Mouse (Mus musculus) heart, postnatal 25 days (tissue): ENCODE results near the gene Ank3. TPM values are rescaled to one million over a fixed set of nuclear protein-coding genes. Genes with fewer than 3 reads are reported as not detected.

ENCODE experiments used
- DNase-seq: peaks from one replicate; pipeline ENCODE4 v3.0.0; 2022; ENCODE audit warnings: low spot score
- intact Hi-C: fragments of 180-260 bp; cut with DNase I; formaldehyde crosslinking; loops from one replicate; pipeline ENCODE4 v1.15.1; 2025
- total RNA-seq, 2 experiments: library from RNA; stranded (reverse); gene quantifications; 2 replicates each; pipeline ENCODE4 v1.2.3; 2021

Ank3 gene
- total RNA-seq, 2 experiments from 2014 or later = 77.8 to 89.0 TPM

DNA sequence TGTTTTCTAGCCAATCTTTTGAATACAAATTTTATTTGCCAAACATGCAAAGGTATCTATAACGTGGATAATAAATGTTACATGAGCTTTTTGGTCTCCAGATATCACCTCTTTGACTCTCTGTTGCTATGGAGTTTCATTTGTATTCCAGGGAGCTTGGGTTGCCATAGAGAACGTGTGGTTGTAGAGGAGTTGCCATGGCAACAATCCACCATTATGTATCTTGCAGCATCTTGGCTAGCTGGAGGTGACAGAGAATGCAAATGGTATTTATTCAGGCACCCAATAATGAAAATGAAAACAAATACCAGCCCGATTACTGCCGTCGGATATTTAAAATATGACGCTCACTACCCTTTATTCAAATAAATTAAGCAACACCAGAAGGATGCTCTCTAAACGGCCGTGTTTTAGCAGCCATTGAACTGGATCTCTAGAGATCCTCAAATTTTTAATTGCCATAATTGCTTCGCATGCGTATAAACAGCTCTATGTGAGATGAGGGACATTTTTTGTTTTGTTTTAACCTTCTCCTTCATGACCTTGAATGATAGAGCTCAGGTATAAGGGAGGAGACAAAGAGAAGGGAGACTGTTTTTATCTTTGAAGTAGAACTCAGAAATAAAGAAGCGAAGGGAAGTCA is 67.1 kb downstream of the Ank3 start:
- DNase-seq = no peak
- intact Hi-C loops = no loop called here

DNA sequence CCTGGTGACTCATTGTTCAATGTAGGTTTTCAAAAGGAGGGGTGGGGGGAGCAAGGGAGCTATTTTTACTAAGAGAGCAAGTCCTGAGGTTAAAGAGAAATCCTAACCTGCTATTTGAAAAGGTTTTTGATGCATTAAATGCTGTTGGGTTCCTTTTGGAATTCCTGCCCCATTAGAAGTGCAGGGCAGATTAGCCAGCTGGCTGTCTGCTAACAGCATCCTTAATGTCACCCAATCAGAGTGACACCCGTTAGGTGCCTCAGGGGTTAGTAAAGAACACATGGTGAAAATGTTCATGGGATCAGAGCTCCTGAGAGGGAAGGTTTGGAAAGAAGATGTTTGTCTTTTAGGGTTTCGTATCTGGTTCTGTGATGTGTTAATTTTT is 67.6 kb downstream of the Ank3 start:
- intact Hi-C loops = no loop called here
- no peak for DNase-seq

DNA sequence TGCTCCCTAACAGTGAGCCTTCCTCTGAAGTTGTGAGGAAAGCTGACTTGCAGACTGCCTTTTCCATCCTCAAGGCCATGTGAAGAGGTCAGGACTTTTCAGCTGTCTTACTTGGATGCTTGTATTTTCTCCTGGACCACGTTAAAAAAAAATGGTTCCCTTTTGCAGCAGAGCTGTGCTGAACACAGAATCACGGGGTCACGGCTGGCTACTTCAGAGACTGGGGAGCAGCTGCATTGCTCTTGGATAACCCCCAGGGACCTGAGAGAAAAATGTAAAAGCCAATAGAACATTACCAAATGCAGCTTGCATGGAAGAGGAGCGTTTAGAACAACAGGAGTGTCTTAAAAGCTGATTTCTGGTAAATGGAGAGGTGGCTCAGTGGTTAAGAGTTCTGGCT is 68.0 kb downstream of the Ank3 start:
- no peak for DNase-seq
- intact Hi-C loops = no loop called here

DNA sequence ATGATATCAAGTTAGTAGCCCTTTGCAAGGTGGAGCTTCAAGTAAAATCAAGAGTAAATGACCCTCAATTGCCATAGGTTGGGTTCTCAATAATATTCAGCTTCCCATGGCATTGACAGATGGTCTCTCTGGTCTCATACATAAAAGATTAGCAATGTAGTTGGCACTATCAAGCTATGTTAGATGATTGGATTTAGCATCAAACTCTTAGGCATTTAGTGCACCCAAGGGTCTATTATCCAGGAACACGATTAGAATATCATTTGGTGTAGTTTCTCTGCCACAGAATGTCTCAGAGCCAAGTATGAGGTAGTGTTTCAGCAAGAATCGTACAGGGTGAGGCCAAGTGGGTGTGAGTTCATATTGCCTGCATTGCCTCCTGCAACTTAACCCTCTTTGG is 68.6 kb downstream of the Ank3 start:
- DNase-seq = no peak
- intact Hi-C loops = no loop called here

DNA sequence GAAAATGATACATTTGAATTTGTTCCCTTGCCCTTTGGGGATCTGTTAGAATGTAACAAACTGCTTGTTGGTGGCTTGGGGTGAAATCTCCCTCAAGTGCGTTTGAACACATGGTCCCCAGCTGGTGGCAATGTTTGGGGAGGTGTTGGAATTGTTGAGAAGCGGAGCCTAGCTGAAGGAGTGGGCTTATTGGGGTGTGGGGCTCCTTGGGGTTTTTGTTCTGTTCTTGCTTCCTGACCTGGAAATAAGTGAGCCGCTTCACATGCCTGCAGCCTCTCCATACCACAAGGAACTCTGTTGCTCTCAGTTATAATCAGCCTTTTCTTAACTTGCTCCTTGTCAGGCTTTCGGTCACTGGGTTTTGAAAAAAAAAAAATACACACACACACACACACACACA is 73.3 kb downstream of the Ank3 start:
- DNase-seq = no peak
- intact Hi-C loops = no loop called here

DNA sequence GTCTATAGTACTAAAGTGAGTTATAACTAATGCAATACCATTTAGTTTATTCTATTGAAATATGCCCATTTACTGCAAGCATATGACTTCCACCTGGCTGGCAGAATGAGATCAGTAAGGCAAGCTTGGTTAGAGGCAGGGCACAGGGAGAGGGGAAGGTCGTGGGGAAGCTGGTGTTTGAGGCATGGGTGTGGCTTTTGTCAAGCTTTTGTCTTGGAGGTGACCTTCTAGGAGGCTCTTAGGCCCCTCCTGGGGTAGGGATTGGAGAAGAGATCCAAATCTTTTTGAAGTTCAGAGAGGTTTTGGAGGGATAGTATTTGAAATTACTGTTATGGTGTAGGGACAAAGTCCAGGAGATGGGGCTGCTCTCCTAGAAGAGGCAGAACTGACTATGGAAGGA is 78.3 kb downstream of the Ank3 start:
- intact Hi-C loops = no loop called here
- no peak for DNase-seq

DNA sequence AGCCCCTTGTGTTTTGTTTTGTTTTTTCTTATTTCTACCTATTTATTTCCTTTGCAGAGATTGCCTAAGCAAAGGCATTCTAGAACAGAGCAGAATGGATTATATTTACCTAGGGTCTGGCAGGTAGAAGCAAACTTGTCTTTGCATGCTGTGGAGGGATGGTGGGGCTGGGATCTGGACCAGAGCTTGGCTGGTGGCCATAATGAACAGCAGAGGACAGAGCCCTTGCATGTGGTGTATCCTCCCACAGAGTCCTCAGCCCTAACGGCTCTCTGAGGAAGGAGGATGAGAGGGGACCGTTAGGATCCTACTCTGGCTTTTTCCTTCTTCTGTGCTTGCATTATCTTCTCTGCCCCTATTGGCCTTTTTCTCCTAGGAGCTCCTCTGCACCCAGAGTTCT is 79.1 kb downstream of the Ank3 start:
- intact Hi-C loops = no loop called here
- DNase-seq = no peak

DNA sequence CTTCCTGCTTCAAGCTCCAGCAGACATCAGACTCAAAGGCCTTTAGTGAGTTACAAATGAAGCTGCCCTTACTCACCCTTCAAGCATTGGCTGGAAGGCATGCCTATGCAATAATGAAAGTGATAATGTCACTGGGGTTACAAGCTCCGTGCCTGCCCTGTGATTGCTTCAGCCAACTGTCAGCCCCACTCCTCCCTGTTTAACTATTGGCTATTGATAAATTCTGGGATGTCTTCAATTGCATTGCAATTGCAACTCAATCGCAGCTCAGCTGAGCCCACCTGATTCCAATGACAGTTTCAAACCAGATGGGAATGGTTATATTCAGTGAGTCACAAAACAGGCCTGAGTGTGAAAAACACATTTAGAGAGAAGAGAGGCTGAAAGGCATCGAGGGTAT is 80.3 kb downstream of the Ank3 start:
- intact Hi-C loops = no loop called here
- DNase-seq = no peak

DNA sequence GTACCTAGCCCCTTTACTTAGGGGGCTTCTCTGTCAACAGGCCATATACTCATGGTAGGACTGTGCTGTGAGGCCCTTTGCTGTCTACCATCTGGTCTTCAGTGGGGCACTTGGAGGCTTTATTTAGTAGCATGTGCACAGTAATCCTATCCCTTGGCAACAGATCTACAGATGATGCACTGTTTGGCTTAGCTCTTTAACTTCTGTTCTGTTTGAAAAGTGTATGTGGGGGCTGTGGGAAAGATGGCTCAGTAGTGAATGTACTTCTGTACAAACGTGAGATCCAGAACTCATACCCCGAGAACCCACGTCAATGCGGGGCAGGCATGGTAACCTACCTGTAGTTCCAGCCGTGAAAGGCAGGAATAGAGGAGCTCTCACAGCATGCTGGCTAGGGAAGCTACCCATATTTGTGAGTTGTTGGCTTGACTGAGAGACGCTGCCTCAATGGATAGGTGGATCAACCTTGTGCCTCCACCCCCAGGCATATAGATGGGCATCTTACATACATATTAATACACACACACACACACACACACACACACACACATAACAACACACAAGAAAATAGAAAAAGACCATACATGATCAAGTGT is 86.7 kb downstream of the Ank3 start:
- intact Hi-C loops = no loop called here
- no peak for DNase-seq

DNA sequence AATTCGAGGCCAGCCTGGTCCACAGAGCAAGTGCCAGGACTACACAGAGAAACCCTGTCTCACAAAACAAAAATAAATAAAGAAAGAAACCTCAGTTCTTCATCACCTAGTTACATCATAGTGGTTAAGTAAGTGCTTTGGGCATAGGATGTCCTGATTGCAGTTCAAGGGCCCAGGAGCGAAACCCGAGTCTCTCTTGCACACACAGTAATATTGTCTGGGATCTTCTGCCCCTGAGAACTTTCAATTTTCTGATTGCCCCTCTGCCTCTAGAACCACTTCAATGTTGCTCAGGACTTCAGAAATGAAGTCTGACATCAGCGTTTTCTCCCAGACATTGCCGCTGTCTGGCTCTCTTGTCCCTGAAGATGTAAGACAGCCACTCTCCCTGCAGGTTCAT is 91.6 kb downstream of the Ank3 start:
- intact Hi-C loops = no loop called here

DNA sequence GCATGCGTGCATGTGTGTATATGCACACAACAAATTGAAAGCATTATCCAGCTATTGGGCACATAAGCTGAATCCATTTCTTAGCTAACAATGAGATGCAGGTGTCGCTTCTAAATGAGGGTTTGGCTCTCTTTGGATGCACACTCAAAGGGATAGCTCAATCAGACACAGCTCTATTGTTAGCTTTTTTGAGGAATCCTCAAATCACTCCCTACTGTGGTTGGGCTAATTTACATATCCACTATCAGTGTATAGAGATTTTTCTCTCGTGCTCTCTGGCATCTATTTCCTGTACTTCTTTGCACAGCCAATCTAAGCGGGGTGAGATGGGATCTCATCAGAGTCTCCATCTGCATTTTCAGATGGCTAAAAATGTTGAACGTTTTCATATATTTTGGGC is 93.4 kb downstream of the Ank3 start:
- intact Hi-C loops = no loop called here
- DNase-seq = no peak

More for the DNA sequence above, 91.6 kb downstream of the Ank3 start:
- DNase-seq = no peak

DNA sequence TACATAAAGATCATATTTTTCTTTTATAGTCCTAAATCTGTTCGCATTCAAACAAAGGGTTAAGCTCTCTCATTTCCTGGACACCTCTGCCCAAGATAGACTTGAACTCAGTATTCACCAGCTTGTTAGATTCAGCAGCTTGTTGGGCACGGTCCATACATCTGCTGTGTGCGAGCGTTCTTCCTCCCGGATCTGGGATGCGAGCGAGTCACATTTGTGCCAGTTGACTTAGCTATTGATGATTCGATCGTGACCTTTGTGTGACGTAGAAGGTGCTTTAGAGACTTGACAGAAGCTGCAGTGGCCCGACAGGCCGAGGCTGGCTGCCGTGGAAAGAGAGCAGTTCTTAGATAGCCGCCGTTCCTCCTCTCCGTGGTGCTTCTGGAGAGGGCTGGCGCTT is 98.8 kb downstream of the Ank3 start:
- DNase-seq = no peak
- intact Hi-C loops = no loop called here

DNA sequence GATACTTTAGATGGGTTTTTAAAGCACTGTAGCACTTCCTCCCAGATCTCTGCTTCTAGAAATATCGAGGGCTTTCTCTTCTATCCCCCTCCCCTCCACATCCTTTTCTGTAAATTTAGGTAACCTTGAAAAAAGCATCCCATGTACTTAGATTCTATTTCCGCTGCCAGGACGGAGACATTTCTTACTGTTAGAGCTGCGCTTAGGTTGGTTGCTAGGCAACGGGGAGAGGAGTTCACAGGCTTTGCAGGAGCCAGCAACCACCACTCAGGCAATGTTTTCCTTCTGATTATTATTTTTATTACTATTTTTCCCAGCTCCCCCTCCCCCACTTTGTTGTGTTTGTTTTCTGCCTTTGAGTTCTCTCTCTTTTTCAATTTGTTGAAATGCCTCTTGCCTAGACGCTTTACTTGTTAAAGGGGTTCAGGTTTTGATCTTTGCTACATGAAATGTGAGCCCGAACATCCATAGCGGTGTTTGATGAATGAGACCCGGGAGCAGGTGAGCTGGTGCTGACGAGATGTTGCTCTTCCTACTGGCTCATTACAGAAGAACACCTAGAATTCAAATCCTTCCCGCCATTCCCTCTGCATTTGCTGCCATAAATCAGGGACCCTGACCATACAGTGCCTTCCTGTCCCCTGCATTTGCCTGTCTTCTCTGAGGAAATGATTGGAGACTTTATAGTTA is 101.7 kb downstream of the Ank3 start:
- no peak for DNase-seq
- intact Hi-C loops = no loop called here

DNA sequence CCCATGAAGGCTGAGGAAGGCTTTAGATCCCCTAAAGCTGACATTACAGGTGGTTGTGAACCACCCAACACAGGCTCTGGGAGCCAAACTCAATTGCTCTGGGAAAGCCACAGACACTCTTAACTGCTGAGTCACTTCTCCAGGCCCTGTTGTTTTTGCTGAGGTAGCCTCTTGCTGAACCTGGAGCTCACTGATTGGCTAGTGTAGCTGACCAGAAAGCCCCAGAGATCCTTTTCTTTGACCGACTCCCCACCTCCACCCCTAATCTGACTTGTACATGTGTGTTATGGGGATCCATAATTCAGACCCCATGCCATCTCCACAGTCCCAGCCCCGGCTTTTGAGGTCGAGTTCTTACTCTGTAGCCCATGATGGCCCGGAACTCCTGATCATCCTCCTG is 105.2 kb downstream of the Ank3 start:
- intact Hi-C loops = no loop called here
- no peak for DNase-seq

DNA sequence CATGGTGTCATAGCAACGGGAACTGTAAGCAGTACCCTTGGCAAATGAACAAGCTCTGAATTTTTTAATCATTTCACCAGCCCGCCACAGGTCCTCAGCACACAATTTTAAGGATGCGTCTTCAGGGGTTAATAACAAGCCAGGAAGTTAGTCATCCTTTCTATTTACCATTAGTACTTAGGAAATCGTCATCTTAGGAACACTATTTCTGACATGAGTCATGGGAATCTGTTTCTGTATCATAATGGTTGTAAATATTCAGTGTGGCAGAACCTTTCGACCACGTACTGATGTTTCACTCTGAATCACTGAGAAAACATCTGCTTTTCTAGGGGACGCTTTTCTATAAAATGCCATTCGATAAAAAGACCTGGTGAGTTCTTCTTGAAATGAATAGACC is 109.1 kb downstream of the Ank3 start:
- intact Hi-C loops = no loop called here
- DNase-seq = no peak

DNA sequence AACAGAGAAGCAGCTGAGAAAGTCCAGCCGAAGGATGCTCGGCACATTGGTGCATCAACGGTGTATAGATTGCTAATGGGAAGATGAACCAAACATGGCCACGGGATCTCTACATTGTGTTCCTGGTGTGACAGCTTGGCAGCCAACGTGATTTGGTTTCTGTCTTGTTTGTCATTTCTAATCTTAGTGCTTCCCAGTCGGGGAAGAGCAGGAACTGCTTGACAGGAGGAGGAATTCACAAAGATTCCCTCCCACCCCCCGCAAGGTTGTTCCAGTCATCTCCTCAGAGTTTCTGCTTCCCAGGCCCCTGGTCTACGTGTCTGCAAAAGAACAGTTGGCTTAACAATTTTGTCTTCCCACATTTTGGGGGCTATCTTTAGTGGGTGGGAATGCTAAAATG is 111.8 kb downstream of the Ank3 start:
- intact Hi-C loops = no loop called here
- no peak for DNase-seq

DNA sequence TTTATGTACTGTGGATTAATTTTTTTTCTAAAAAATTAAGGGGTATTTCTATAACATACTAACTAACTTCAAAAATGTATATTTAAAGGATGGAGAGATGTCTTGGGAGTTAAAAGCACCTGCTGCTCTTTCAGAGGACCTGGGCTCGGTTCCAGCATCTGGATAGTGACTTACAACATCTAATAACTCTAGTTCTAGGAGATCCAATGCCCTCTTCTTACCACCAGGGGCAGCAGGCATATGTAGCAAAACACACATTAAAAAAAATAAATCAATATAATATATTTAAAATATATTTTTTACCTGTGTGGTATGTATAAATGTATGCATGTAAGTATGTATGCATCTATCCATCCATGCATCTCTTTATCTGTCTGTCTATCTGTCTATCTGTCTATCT is 112.7 kb downstream of the Ank3 start:
- DNase-seq = no peak

DNA sequence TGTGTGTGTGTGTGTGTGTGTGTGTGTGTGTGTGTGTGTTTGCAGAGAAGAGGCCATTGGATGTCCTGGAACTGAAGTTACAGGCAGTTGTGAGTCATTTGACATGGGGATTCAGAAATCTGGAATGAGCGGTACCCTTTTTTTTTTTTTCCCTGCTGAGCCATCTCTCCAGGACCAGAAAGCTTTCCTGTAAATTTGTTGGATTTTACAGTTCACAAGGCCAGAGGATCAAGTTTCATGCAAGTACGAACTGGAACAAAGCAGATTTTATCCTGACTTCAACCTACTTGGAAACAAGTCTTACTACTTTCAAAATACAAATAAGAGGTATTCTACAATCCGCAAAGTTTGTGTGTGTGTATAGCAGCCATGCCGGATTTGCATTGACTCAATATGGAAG is 123.4 kb downstream of the Ank3 start:
- intact Hi-C loops = no loop called here
- DNase-seq = no peak

More for the DNA sequence above, 112.7 kb downstream of the Ank3 start:
- intact Hi-C loops = no loop called here

DNA sequence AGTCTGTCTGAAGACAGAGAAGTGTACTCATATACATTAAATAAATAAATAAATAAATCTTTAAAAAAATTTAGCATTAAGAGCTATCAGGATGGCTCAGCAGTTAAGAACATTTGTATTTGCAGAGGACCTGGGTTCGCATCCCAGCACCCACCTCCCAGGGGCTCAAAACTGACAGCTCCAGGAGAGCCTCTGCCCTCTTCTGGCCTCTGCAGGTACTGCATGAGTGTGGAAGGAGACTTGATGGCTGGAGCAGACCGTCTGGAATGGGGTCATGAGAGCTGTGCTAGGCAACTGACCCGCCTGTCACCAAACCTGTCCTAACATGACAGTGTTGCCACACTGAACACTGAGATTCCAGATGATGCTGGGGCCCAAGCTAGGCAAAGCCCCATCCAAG is 124.6 kb downstream of the Ank3 start:
- DNase-seq = no peak
- intact Hi-C loops = no loop called here

DNA sequence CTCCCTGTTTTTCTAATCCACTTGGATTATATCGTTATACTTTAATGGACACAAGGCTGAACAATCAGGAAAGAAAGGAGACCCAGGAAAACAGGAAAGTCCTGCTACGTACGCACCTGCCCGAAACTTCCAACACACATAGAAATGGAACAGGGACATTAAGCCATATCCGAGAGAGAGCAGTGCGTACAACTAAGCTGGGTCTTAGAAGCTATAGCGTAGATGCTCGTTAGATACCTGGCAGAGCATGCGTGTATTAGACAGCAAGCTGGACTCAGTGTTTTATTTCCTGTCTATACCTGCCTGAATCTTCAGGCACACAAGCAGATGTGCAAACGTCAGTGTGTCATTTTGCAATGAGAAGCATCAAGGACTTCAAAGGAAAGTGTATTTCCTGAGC is 128.7 kb downstream of the Ank3 start:
- intact Hi-C loops = no loop called here
- no peak for DNase-seq

DNA sequence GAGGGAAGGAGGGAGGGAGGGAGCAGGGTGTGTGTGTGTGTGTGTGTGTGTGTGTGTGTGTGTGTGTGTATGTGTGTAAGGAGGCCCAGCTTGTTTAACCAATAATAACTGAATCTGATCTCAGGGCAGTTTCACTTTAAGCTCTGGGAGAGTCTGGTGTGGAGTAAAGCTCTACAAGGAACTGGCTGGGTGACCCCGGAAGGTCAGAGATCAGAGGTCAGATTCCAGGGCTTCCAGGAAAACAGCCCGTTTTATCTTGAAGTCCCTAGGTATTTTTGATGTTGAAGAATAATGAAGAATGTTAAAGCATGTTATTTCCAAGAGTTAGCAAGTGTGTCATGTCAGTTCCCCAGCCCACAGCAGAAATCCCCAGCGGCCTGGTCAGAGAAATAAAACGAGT is 130.2 kb downstream of the Ank3 start:
- DNase-seq = no peak
- intact Hi-C loops = no loop called here

DNA sequence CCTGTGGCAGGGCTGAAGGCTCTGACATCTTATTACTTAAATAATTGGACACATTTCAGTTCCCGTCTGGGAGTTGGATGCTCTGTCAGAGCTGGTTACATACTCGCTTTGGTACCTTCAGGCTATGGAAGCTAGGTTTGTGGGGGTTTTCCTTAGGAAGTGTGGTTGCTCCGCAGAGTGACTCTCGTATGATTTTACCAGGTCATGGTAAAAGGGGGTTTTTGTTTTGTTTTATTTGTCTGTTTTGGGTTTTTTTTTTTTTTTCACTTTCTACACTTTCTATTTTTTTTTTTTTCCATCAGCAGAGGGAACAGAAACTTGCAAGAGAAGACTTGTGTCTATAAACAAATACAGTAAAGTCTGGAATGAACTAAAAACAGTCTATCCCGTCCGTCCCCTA is 131.8 kb downstream of the Ank3 start:
- no peak for DNase-seq
- intact Hi-C loops = loop anchor here (5.0 kb wide), 1 partner anchor 127 kb away; no protein-coding TSS in a partner anchor
